Mouse (Mus musculus) embryonic fibroblast, embryonic 13.5 days (primary cell): Measurements from ENCODE around the gene Ddhd1.

Experiments used
- CTCF ChIP-seq: IDR thresholded peaks from 2 replicates; pipeline ENCODE4 v1.5.1; 2011; ENCODE audit warnings: mild to moderate bottlenecking, control low read depth, low read length, moderate library complexity, borderline replicate concordance; ENCODE audit not compliant: insufficient read depth
- POLR2A ChIP-seq: IDR thresholded peaks from 2 replicates; pipeline ENCODE4 v1.6.1; 2011; ENCODE audit warnings: low read depth, mild to moderate bottlenecking, control low read depth, low read length, moderate library complexity

GRCm38 (mm10) chr14:45647632-45648031 lies 10.3 kb downstream of the Ddhd1 start:
- TF ChIP-seq POLR2A (no peak), CTCF (no peak)
